Mouse (Mus musculus) cerebellum, adult 11 months (tissue): ENCODE results near the gene Tedc1.
"Not testable (repeated sequence)": the region's sequence is repeated elsewhere in the genome, so short reads cannot be mapped to it uniquely, and the experiment has no call there.

Source experiments
- DNase-seq: peaks from one replicate; pipeline ENCODE4 v3.0.0; 2022

The Tedc1 gene

DNA sequence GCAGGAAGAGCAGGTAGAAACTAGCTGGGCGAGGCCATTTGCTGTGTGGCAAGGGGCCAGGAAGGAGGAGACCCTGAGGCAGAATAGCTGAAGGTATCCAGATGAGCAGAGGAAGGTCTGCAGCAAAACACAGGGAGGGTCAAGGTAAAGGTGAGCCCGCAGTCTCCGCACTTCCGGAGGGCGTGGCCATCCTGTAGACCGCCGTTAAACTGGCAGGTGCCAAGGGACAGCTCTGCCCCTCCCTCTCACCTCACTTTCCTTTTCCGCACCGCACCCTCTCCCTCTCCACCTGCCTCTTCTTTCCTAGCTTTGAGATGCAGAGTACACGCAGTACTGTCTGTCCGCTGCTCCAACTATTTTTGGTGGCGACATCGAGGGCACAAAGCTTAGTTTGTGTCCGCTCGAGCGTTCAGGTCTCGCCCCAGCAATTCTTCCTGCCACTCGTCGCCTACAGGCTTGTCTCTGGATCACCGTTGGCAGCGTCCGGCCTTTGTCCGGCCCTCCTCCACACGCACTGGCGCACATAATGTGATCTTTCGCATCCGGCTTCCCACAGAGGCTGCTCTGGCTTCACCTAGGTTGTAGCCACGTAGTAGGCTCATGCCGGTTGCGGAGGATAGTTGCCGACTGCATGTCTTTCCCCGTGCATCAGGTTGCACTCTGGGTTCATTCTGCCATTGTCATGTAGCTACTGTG is 997 bp upstream of the Tedc1 start:
- peak; percentile 53 for DNase-seq

GRCm38 (mm10) chr12:113156540-113156929 is 314 bp downstream of the Tedc1 start:
- no peak for DNase-seq

DNA sequence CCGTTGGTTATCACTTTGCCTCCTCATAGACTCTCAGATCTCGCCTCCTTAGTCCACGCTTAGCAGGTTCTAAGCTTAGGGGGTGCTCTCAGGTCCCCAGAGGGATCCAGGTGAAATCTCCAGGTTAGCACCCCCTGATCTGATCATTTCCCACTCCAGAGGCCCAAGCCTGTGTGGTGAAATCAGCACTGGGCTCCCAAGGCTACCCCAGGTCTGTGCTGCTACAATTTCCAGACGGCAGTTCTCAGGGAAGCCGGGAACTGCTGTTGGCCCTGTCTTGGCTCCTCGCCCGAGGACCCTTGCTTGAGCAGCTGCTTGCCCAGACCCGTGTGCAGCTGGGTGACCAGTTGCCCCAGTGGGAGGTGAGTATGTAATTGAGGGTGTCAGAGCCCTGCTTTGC is 781 bp downstream of the Tedc1 start:
- DNase-seq: peak; percentile 45

DNA sequence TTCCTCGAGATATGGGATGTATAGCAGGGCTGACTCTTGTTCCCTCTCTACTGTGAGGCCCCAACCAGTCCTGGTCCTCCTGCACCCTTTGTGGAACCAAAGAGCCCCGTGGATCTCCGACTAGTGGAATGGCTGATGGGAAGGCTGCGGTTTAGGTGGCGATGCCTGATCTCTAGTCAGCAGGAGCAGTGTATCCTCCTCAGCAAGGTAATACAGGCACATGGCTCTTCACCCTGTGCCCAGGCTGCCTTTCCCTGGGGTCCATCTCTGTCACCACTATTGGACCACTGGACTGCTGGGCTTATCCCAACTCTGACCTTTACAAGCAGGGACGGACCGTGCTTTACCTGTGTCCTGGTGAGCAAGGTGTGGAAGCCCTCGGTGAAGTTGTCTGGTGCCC is 1.3 kb downstream of the Tedc1 start:
- DNase-seq: no peak

DNA sequence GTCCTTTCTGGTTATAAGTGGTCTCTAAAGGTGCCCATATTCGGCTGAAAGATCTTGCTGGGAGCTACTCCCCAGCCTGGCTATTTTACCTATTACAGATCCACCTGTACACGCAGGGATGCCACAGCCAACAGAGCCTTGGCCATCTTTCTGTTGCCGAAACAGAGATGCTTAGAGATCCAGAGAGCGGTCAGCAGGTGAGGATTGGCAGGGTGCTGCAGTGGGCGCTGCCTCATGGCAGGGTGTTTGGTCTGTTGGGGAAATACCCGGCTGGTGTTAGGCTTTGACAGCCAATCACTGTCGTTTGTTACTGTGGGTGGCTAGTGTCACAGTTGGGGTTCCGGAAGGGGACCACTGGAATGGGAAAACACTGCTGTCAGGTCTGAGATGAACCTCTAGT is 1.8 kb downstream of the Tedc1 start:
- no peak for DNase-seq

- DNase-seq: no peak
Observed at GRCm38 (mm10) chr12:113163561-113164006, 7.4 kb downstream of the Tedc1 start.

DNA sequence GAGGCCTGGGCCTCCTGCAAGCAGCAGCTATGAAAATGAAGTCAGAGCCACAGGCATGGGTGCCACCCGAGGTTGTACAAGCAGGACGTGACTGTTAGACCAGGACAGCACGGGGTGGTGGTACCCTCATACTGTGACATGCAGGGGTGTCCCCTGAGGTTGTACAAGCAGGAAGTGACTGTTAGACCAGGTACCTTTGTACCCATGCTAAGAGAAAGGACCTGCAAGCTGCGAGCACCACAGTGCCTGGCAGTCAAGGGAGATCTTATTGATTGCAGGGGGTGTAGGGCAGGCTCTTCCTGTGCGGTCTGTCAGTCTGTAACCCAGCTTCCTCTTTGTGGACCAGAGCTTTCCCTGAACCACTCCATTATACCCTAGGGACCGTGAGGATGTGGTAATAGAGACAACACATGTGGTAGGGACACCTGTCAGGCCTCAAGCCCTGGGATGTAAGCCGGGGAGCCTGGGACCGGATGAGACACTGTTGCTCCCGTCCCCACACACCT is 11.9 kb downstream of the Tedc1 start:
- no peak for DNase-seq

- DNase-seq: no peak
Observed at GRCm38 (mm10) chr12:113176960-113177725, 20.9 kb downstream of the Tedc1 start.

DNA sequence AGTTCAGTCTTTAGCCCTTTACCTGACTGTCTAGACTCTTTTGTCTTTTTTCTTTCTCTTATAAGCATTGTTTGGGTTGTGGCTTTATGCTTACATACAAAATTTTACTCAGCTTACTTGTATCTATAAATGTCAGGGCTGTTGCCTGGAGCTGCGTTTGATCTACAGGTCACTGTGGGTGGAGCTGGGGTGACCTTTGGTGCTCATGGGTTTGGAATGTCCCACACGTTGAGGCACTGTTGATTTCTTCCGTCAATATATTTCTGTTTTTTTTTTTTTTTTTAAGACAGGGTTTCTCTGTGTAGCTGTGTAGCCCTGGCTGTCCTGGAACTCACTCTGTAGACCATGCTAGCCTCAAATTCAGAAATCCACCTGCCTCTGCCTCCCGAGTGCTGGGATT is 24.8 kb downstream of the Tedc1 start:
- no peak for DNase-seq

GRCm38 (mm10) chr12:113184945-113185344 is 28.7 kb downstream of the Tedc1 start:
- DNase-seq: no peak

DNA sequence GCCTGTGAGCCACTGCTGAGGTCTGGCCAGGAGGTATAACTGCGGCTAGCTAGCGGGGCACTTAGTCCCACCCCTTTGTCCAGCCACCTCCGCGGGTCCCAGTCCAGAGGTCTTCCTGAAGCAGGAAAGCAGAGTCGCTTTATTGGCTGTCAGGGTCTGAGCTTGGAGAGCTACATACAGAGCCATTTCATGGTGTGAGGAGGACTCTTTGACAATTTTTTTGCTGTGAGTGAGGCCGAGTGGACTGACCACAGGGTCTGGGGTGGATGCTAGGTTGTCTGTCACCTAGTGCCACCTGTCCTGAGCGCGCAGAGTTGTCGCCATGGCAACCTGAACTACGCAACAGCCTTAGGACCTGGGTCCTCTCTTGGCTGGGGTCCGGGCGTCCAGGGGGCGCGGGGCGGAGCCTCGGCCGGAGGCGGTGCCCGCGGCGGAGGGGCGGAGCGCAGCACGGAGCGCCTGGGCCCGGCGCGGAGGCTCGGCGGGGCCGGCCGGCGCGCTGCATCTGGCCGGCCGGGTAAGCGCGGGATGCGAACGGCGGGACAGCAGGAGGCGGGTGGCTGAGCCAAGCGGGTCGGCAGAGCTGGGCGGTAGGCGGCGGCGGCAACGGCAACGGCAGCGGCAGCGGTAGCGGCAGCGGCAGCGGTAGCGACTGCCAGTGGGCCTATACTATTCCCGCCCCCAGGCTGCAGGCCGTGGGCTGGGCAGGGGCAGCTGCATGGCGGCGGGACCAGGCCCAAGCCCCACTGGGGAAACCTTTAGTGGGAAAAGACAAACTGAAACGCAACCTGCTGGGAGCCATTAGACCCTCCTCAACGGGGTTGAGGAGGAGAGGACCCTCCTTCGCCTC is 29.4 kb downstream of the Tedc1 start, which contains the start of gene Tmem121:
TSS of gene Tmem121 (plus strand) at position 489 of the 850 bp plus-strand sequence.
- peak; percentile 64 for DNase-seq

DNA sequence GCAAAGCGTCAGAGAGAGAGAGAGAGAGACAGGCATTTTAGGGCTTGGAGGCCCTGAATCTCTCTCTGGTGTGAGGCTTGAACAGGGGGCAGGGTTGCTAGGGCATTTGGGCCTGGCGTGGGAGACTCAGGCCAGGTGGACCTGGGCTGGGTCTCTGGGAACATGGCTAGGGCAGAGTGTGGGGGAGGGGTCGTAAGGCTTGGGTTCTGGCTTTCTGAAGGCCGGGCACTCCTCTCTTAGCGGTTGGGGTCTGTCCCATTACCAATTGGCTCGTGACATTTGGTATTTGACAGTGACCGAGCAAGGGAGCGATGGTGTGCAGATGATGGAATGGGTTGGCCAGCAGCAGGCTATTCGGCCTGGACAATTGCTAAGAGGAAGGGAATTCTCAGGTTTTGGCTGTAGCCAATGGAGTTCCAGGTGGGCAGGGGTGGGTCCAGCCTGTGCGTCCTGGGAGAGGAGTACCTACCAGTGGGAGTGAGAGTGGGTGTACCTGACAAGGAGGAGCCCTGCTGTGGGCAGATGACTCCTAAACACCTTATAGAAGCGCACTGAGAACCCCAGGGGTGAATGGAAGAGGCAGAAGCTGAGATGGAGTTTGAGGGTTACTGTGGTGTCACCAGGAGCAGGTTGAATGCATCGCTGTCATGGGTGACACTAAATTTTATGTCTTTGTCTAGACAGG is 30.2 kb downstream of the Tedc1 start:
- DNase-seq: peak; percentile 35

DNA sequence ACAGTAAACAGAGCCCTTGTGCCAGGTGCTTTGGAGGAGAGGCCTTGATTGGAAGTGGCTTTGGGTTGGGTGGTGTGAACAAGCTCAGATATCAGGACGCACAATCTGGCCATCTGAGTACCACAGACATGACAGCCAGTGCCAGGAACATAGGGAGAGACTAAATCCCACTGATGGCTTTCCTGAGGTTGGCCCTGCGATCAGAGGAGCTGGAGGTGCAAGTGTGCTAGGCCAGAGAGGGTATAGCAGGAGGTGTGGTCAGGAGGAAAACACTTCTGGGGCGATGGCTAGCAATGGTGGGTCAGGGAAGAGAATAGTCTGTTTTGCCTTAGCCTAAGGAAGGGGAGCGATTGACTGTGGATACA is 30.8 kb downstream of the Tedc1 start:
- DNase-seq: peak; percentile 21

GRCm38 (mm10) chr12:113187584-113188295 is 31.5 kb downstream of the Tedc1 start:
- peak; percentile 91 for DNase-seq

DNA sequence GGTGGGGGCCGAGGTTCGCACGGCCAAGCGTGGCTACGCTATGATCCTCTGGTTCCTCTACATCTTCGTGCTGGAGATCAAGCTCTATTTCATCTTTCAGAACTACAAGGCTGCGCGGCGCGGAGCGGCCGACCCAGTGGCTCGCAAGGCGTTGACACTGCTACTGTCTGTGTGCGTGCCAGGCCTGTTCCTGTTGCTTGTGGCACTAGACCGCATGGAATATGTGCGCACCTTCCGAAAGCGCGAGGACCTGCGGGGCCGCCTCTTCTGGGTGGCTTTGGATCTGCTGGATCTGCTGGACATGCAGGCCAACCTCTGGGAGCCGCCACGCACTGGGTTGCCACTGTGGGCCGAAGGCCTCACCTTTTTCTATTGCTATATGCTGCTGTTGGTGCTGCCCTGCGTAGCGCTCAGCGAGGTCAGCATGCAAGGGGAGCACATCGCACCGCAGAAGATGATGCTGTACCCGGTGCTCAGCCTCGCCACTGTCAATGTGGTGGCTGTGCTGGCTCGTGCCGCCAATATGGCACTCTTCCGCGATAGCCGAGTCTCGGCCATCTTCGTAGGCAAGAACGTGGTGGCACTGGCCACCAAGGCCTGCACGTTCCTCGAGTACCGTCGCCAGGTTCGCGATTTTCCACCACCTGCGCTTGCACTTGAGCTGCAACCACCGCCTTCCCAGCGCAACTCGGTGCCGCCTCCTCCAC is 32.3 kb downstream of the Tedc1 start:
- DNase-seq: peak; percentile 34

GRCm38 (mm10) chr12:113193423-113193822 is 37.2 kb downstream of the Tedc1 start:
- no peak for DNase-seq

DNA sequence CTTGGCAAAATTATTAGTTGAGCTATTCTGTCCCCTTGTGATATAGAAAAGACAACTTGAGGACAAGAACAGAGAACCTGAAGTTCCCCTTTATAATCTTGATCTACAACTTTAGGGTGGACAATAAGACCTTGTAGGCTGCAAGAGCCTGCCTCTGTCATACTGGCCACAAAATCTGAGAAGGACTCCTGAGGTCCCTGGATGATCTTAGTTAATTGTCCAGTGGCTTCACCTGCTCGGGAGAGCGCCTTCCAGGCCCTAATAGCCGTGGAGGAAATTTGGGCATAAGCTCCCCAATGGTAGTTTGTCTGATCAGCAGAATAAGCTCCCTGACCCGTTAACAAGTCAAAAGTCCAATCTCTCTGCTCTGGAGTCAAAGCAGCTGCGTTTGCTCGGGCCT is 42.9 kb downstream of the Tedc1 start:
- not testable (repeated sequence) for DNase-seq

DNA sequence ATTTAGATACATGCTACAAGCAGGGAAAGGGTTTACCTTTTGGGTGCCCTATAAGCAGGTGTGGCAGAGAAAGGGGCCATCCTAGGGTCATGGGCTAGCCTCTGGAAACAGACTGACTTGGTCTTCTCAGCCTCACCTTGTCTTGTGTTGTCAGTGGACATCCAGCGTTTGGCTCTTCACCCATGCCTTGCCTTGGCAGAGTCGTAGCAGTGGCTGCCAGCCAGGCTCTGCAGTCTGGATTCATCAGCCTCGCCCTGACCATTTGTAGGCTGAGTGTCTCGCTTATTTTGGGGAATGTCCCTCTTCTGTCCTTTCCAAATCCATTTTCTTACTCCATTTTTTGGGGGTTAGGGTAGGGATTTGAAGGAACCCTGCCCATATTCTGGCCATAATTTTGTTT is 45.1 kb downstream of the Tedc1 start:
- DNase-seq: no peak

DNA sequence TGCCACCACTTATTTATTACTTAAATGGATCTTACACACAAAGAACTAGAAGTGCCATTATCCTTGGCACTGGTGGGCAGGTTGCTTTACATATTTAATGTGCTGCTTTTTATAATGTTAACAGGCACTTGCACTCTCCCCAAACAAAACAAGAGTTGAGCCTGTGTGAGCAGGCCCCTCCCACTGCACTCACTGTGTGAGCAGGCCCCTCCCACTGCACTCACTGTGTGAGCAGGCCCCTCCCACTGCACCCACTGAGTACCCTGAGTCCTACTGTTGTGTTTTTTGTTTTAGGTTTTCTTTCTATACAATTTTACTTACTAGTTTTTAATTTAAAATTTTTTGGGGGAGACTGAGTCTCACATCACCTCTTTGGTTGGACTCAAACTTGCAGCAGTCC is 45.8 kb downstream of the Tedc1 start:
- no peak for DNase-seq

DNA sequence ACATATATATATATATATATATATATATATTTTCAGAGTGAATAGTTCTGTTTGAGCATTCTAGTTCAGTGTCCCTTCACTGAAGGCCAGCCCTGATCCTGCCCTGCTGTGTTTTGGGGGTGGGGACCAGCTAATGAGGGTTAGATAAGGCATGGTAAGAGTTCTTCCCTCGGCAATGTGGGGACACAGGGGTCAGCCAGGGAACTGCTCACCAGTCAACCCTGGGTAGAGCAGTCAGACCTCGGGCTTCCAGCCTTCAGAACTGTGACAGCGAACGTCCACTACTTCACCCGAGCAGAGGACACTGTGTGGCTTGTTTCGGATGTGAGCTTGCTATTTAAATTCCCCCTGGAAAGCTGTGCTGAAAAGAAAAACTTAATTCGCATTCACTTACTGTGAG is 47.3 kb downstream of the Tedc1 start:
- no peak for DNase-seq

GRCm38 (mm10) chr12:113205251-113205942 is 49.2 kb downstream of the Tedc1 start:
- no peak for DNase-seq
